Mouse (Mus musculus): ENCODE data around the gene Ppfia4. TPM values are rescaled to one million over a fixed set of nuclear protein-coding genes. Genes with fewer than 3 reads are reported as not detected.
A peak's percentile ranks its signal among the peaks of the same experiment; 100 is the strongest.

Gene Ppfia4
- polyA plus RNA-seq, 1 experiment from 2014 or later, result 2.0 TPM

GRCm38 (mm10) chr1:134347791-134348190 lies 15.1 kb upstream of the Ppfia4 start:
- 0 out of 2 replicates have a peak, but pooled peaks cover 2% of the 10 kb centered on the region for H3K4me1 ChIP-seq (replicated peaks; ENCODE audit: insufficient read depth, low read length)
- no peaks in the 10 kb centered on the region for H3K9me3 ChIP-seq (replicated peaks; ENCODE audit: low read length)
- no peak overlapping the region for H3K9ac ChIP-seq (ENCODE audit: low read depth, low read length)
- H3K4me2 ChIP-seq (ENCODE audit: low read length), result no peak overlapping the region
- H3K27me3 ChIP-seq (ENCODE audit: insufficient read depth, low read length), result no peaks in the 10 kb centered on the region
- WGBS, result 85% methylated on average over 9 of the region's 9 CpGs
- TF ChIP-seq CTCF (IDR thresholded peaks at IDR 0.05; ENCODE audit: low read depth), result no peak
- no peak overlapping the region for H3K4me3 ChIP-seq (replicated peaks; ENCODE audit: low read depth, low read length)
- H3K27ac ChIP-seq, result no peak overlapping the region
- DNase-seq (ENCODE audit: low spot score) (no peak), ATAC-seq (replicated peaks; ENCODE audit: low FRiP score, low read depth) (no peak)
- peaks cover 31% of the 10 kb centered on the region for H3K36me3 ChIP-seq (ENCODE audit: insufficient read depth, low read length)

- TF ChIP-seq CTCF (IDR thresholded peaks at IDR 0.05; ENCODE audit: low read depth), result no peak
- no peaks in the 10 kb centered on the region for H3K9me3 ChIP-seq (replicated peaks; ENCODE audit: low read length)
- 79% methylated on average over 4 of the region's 4 CpGs for WGBS
- 0 out of 2 replicates have a peak, but pooled peaks cover 2% of the 10 kb centered on the region for H3K4me1 ChIP-seq (replicated peaks; ENCODE audit: insufficient read depth, low read length)
- H3K27ac ChIP-seq, result no peak overlapping the region
- H3K27me3 ChIP-seq (ENCODE audit: insufficient read depth, low read length), result no peaks in the 10 kb centered on the region
- no peak overlapping the region for H3K9ac ChIP-seq (ENCODE audit: low read depth, low read length)
- ATAC-seq (replicated peaks; ENCODE audit: low FRiP score, low read depth) (no peak), DNase-seq (ENCODE audit: low spot score) (no peak)
- peak overlapping the region; percentile 88 for H3K4me2 ChIP-seq (ENCODE audit: low read length)
- H3K4me3 ChIP-seq (replicated peaks; ENCODE audit: low read depth, low read length), result peak overlapping the region; percentile 45
- H3K36me3 ChIP-seq (ENCODE audit: insufficient read depth, low read length), result peaks cover 14% of the 10 kb centered on the region
These were observed 12.3 kb upstream of the Ppfia4 start for GRCm38 (mm10) chr1:134345075-134345474.

GRCm38 (mm10) chr1:134344005-134344950 lies 11.6 kb upstream of the Ppfia4 start:
- H3K4me2 ChIP-seq (ENCODE audit: low read length), result peak overlapping the region; percentile 88
- peak; percentile 96 for ATAC-seq (replicated peaks; ENCODE audit: low FRiP score, low read depth)
- peak; percentile 95 for DNase-seq (ENCODE audit: low spot score)
- H3K4me1 ChIP-seq (replicated peaks; ENCODE audit: insufficient read depth, low read length), result 0 out of 2 replicates have a peak, but pooled peaks cover 2% of the 10 kb centered on the region
- 3% methylated on average over 54 of the region's 54 CpGs for WGBS
- H3K36me3 ChIP-seq (ENCODE audit: insufficient read depth, low read length), result peaks cover 7% of the 10 kb centered on the region
- no peak overlapping the region for H3K27ac ChIP-seq
- H3K27me3 ChIP-seq (ENCODE audit: insufficient read depth, low read length), result no peaks in the 10 kb centered on the region
- H3K9me3 ChIP-seq (replicated peaks; ENCODE audit: low read length), result no peaks in the 10 kb centered on the region
- peak overlapping the region; percentile 45 for H3K4me3 ChIP-seq (replicated peaks; ENCODE audit: low read depth, low read length)
- peak overlapping the region; percentile 54 for H3K9ac ChIP-seq (ENCODE audit: low read depth, low read length)
- TF ChIP-seq CTCF (IDR thresholded peaks at IDR 0.05; ENCODE audit: low read depth), result peak; percentile 4; the same call in 1 of the 2 replicates

- DNase-seq (ENCODE audit: low spot score), result no peak
- ATAC-seq (replicated peaks; ENCODE audit: low FRiP score, low read depth), result no peak
- Histone ChIP-seq H3K27ac (no peak overlapping the region), H3K4me3 (replicated peaks; ENCODE audit: low read depth, low read length) (no peak overlapping the region), H3K36me3 (ENCODE audit: insufficient read depth, low read length) (peaks cover 7% of the 10 kb centered on the region), H3K27me3 (ENCODE audit: insufficient read depth, low read length) (no peaks in the 10 kb centered on the region), H3K4me1 (replicated peaks; ENCODE audit: insufficient read depth, low read length) (0 out of 2 replicates have a peak, but pooled peaks cover 2% of the 10 kb centered on the region), H3K9me3 (replicated peaks; ENCODE audit: low read length) (no peaks in the 10 kb centered on the region), H3K9ac (ENCODE audit: low read depth, low read length) (no peak overlapping the region), H3K4me2 (ENCODE audit: low read length) (peak overlapping the region; percentile 88)
- 21% methylated on average over 2 of the region's 2 CpGs for WGBS
- no peak for TF ChIP-seq CTCF (IDR thresholded peaks at IDR 0.05; ENCODE audit: low read depth)
These were observed 10.8 kb upstream of the Ppfia4 start for GRCm38 (mm10) chr1:134343567-134343966.

GRCm38 (mm10) chr1:134342781-134343310 lies 10.1 kb upstream of the Ppfia4 start:
- no peaks in the 10 kb centered on the region for H3K27me3 ChIP-seq (ENCODE audit: insufficient read depth, low read length)
- H3K9me3 ChIP-seq (replicated peaks; ENCODE audit: low read length), result no peaks in the 10 kb centered on the region
- H3K27ac ChIP-seq, result no peak overlapping the region
- H3K36me3 ChIP-seq (ENCODE audit: insufficient read depth, low read length), result peaks cover 5% of the 10 kb centered on the region
- DNase-seq (ENCODE audit: low spot score) (no peak), ATAC-seq (replicated peaks; ENCODE audit: low FRiP score, low read depth) (no peak)
- H3K4me3 ChIP-seq (replicated peaks; ENCODE audit: low read depth, low read length), result no peak overlapping the region
- H3K9ac ChIP-seq (ENCODE audit: low read depth, low read length), result no peak overlapping the region
- 0 out of 2 replicates have a peak, but pooled peaks cover 2% of the 10 kb centered on the region for H3K4me1 ChIP-seq (replicated peaks; ENCODE audit: insufficient read depth, low read length)
- H3K4me2 ChIP-seq (ENCODE audit: low read length), result no peak overlapping the region
- 72% methylated on average over 8 of the region's 8 CpGs for WGBS
- TF ChIP-seq CTCF (IDR thresholded peaks at IDR 0.05; ENCODE audit: low read depth), result no peak

GRCm38 (mm10) chr1:134342278-134342664 lies 9.5 kb upstream of the Ppfia4 start:
- 48% methylated on average over 2 of the region's 2 CpGs for WGBS
- Histone ChIP-seq H3K27me3 (ENCODE audit: insufficient read depth, low read length) (no peaks in the 10 kb centered on the region), H3K4me3 (replicated peaks; ENCODE audit: low read depth, low read length) (no peak overlapping the region), H3K9me3 (replicated peaks; ENCODE audit: low read length) (no peaks in the 10 kb centered on the region), H3K27ac (no peak overlapping the region), H3K4me1 (replicated peaks; ENCODE audit: insufficient read depth, low read length) (0 out of 2 replicates have a peak, but pooled peaks cover 2% of the 10 kb centered on the region), H3K9ac (ENCODE audit: low read depth, low read length) (no peak overlapping the region), H3K36me3 (ENCODE audit: insufficient read depth, low read length) (no peaks in the 10 kb centered on the region; the same call in 1 of the 2 replicates), H3K4me2 (ENCODE audit: low read length) (no peak overlapping the region)
- DNase-seq (ENCODE audit: low spot score) (no peak), ATAC-seq (replicated peaks; ENCODE audit: low FRiP score, low read depth) (no peak)
- TF ChIP-seq CTCF (IDR thresholded peaks at IDR 0.05; ENCODE audit: low read depth), result no peak

Data from kidney, postnatal 0 days (tissue).